Mouse (Mus musculus) Patski (cell line): Measurements from ENCODE around the gene Timp3. TPM values are rescaled to one million over a fixed set of nuclear protein-coding genes. Genes with fewer than 3 reads are reported as not detected.

Experiments used
- ATAC-seq: fragments of 100-300 bp; one replicate; pipeline ENCODE4 v1.8.0; 2021
- CTCF ChIA-PET: fragments of 350-600 bp; sonication (Branson Sonifier 250); formaldehyde crosslinking; loops from one replicate; lab custom pipeline; 2022; ENCODE audit warnings: inconsistent platforms; lab: Charles Lee
- POLR2A ChIA-PET: fragments of 350-600 bp; sonication (Branson Sonifier 250); formaldehyde crosslinking; loops from one replicate; lab custom pipeline; 2022; ENCODE audit warnings: antibody characterized with exemption, inconsistent platforms; lab: Charles Lee
- DNase-seq: peaks from one replicate; pipeline ENCODE4 v3.0.0-alpha.2; 2011; ENCODE audit warnings: low read depth, low spot score
- H3K27me3 ChIP-seq: fragments of 371-371 bp; one replicate; pipeline ENCODE4 v1.5.1; 2021
- CTCF ChIP-seq: fragments of 100-300 bp; IDR thresholded peaks from one replicate; pipeline ENCODE4 v1.5.1; 2021
- in situ Hi-C: fragments of 300-500 bp; cut with MboI; formaldehyde crosslinking; loops from 3 replicates; pipeline ENCODE4 v1.11.1; 2018; ENCODE audit warnings: low pct_unique_long_range_greater_than_20kb, mixed read lengths
- polyA plus RNA-seq: library from polyadenylated mRNA; unstranded; gene quantifications from one replicate; pipeline ENCODE4 v1.2.3, GENCODE M21; 2021

Gene Timp3
- 554 TPM for polyA plus RNA-seq

DNA sequence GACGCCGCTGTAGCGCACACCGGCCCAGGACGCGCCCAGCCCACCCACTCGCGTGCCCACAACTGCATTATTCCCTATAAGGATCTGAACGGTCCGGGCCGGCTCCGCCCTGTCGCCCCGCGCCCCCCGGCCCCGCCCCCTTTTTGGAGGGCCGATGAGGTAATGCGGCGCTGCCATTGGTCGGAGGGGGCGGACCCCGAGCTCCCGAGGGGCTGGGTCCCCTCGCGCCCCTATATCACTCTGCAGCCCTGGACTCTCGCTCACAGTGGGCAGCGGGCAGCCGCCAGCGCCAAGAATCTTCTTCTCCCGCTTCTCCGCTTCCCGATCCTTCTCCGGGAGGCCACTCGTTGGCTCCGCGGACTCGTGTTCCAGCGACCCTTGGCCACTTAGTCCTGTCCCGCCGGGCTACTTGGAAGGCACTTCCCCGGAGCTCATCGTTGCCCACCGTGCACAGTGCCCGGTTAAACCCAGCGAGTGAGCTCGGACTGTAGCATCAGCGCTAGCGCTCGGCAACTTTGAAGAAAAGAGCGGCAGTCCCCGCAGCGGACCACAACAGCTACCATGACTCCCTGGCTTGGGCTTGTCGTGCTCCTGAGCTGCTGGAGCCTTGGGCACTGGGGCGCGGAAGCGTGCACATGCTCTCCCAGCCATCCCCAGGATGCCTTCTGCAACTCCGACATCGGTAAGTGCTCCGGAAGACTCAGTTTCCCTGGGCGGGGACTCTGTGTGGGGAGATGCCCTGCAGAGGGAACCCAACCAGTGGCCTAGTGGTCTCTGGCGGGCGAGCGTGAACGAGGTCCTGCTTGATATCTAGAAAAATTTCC is at the start of gene Timp3:
Gene Timp3, plus strand, starts transcription at position 80 of the 824 bp plus-strand sequence.
- no peaks in the 10 kb centered on the region for H3K27me3 ChIP-seq
- peak; percentile 56 for ATAC-seq
- in situ Hi-C loops = loop anchor here (10.0 kb wide), 1 partner anchor 336 kb away; no protein-coding TSS in a partner anchor
- ChIA-PET CTCF (interaction anchor here (0.7 to 1.4 kb wide), 5 partner anchors 12 to 279 kb away, joined by 3 to 4 read pairs (median 3); partner anchors contain the start of gene Fbxo7), POLR2A (interaction anchor here (0.6 to 3.0 kb wide), 26 partner anchors 9 to 406 kb away, joined by 3 to 12 read pairs (median 4); no protein-coding TSS in a partner anchor)
- DNase-seq = no peak
- no peak for TF ChIP-seq CTCF

DNA sequence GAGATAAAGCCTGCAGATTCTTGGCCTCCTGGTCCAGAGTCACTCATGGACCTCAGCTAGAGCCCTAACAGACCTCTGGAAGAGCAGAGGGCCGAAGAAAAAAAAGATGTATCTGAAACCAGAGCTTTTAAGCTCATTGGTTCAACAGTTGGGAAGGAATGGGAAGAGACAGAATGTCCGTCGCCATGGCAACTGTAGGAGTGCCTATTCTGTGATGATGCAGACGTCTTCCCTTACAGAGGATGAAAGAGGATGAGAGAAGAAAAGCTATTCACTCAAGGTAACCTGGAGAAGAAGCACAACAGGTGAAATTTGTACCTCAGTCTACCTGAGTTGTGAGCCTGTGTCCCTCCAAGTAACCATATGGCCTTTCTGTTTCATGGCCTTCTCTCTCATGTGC is 44.0 kb upstream of the Timp3 start:
- ATAC-seq (no peak), DNase-seq (no peak)
- ChIA-PET CTCF (interaction anchor here (0.8 to 1.2 kb wide), 4 partner anchors 9 to 35 kb away, joined by 3 read pairs; no protein-coding TSS in a partner anchor), POLR2A (interaction anchor here (0.6 kb wide), 1 partner anchor 208 kb away, joined by 5 read pairs; no protein-coding TSS in a partner anchor)
- in situ Hi-C loops = no loop called here
- no peaks in the 10 kb centered on the region for H3K27me3 ChIP-seq
- TF ChIP-seq CTCF = no peak

DNA sequence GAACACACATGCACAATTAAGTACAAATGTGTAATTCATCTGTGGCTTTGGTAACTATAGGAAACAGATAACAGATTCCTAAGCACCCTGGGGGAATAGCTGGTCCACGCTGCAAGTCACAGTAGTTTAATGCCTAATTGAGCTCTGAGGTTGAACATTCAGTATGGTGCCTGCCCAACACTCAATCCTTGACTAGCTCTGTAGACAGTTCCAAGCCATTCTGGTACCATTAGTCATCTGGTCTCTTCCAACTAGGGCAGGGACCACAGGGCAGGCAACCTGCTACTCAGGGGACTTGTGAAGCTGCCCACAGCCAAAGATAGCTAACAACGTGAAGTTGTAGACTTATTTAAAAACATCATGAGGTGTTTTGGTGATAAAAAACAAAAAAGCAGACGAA is 43.1 kb upstream of the Timp3 start:
- ChIA-PET CTCF (interaction anchor here (0.9 to 2.4 kb wide), 5 partner anchors 13 to 41 kb away, joined by 3 to 5 read pairs (median 4); no protein-coding TSS in a partner anchor), POLR2A (no interaction called here)
- no peak for TF ChIP-seq CTCF
- ATAC-seq (peak; percentile 65), DNase-seq (no peak)
- in situ Hi-C loops = no loop called here
- no peaks in the 10 kb centered on the region for H3K27me3 ChIP-seq

DNA sequence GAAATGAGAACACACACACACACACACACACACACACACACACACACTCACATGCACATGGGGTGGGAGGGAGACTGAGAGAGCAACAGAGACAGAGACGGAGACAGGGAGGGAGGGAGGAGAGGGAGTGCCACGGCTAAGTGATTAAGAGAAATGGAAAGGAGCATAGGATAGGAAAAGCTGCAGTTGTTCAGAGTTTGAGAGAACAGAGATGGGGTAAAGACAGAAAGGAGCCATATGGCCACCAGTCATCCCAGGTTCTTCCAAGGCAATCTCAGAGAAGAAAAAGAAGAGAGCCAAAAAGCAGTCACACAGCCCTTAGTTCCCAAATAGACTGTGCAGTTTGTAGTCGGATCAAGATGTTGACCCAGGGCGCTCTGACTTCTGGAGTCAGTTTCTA is 42.1 kb upstream of the Timp3 start:
- DNase-seq (no peak), ATAC-seq (no peak)
- ChIA-PET POLR2A (interaction anchor here (1.2 kb wide), 1 partner anchor 12 kb away, joined by 3 read pairs; no protein-coding TSS in a partner anchor), CTCF (interaction anchor here (1.3 to 2.4 kb wide), 3 partner anchors 16 to 40 kb away, joined by 3 to 5 read pairs (median 4); no protein-coding TSS in a partner anchor)
- H3K27me3 ChIP-seq = no peaks in the 10 kb centered on the region
- no peak for TF ChIP-seq CTCF
- in situ Hi-C loops = no loop called here

DNA sequence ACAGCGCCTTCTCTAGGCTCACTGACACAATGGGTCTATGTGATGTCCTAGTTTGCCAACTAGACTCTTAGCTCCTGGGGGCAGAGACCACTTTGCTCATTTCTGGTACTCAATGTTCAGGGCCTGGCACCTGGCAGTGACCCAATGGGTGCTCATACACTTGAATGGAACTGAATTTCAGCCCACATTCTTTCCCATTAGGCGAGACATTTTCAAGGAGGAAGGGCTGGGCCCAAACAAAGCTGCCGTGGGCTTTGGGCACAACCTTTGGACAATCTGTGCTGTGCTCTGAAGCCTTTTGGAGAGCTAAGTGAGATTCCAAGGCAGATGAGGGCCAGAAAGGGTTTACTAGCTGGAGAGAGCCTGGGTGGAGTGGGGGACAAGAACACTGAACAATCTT is 41.2 kb upstream of the Timp3 start:
- no peak for TF ChIP-seq CTCF
- no peak for DNase-seq
- H3K27me3 ChIP-seq = no peaks in the 10 kb centered on the region
- in situ Hi-C loops = no loop called here
- POLR2A ChIA-PET = interaction anchor here (1.2 kb wide), 1 partner anchor 11 kb away, joined by 3 read pairs; no protein-coding TSS in a partner anchor
- CTCF ChIA-PET = interaction anchor here (1.7 to 2.4 kb wide), 2 partner anchors 8 to 29 kb away, joined by 5 read pairs; no protein-coding TSS in a partner anchor
- no peak for ATAC-seq

DNA sequence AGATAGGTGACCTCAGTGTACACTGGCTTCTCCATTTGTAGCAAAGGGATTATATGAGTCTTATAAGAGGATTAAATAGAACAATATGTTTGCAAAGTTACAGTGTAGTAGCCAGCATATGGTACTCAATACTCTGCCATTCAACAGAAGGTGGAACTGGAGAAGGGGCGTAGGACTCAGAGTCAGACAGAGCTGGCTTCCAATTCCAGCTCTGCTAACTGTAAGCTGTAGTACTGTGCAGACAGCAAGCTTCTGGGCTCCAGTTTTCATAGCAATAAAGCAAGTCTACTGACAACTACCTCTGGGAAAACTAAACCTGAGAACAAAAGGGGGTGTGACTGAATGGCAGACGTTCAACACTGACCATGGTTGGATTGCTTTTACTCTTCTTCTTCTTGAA is 38.4 kb upstream of the Timp3 start:
- H3K27me3 ChIP-seq = no peaks in the 10 kb centered on the region
- ChIA-PET POLR2A (no interaction called here), CTCF (no interaction called here)
- TF ChIP-seq CTCF = no peak
- DNase-seq (no peak), ATAC-seq (no peak)
- in situ Hi-C loops = no loop called here

DNA sequence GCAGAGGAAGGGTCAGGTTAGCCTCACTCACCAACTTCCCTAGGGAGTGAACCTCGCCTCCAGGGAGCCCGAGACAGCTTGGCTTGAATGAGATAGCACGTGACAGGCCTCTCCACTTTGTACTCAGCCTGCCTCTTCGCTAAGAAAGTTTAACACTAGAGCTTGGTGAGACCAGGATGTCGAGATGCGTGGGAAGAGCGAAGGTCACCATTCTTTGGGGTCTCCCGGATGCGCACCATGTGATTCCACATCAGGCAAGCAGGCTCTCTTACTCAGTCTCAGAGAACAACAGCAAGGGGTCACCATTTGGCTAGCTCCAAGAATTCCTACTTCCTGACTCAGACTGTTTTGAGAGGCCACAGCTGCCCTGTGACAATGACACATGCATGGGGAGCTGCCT is 35.6 kb upstream of the Timp3 start:
- no peak for ATAC-seq
- TF ChIP-seq CTCF = no peak
- in situ Hi-C loops = no loop called here
- no peak for DNase-seq
- CTCF ChIA-PET = interaction anchor here (0.9 to 1.8 kb wide), 3 partner anchors 9 to 15 kb away, joined by 4 to 6 read pairs (median 4); no protein-coding TSS in a partner anchor
- POLR2A ChIA-PET = interaction anchor here (1.3 kb wide), 1 partner anchor 36 kb away, joined by 4 read pairs; no protein-coding TSS in a partner anchor
- H3K27me3 ChIP-seq = no peaks in the 10 kb centered on the region

DNA sequence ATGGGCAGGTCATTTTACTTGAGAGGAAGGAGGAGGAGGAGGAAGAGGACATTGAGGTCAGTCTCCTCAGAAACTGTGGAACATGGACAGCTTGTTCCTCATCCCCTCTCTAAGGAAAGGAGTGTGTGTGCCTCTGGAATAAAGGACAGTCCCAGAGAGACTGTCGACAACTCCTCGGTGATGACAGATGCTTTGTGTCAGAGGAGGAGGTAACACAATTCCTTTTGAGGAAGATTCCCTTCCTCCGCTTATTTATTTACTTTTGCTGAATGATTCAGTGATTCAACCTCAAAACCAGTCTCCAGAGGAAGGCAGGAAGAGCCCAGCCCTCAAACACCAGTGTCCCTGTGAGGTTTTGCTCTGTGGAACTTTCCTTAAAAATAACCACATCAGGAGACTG is 29.9 kb upstream of the Timp3 start:
- POLR2A ChIA-PET = interaction anchor here (0.9 kb wide), 1 partner anchor 12 kb away, joined by 3 read pairs; no protein-coding TSS in a partner anchor

DNA sequence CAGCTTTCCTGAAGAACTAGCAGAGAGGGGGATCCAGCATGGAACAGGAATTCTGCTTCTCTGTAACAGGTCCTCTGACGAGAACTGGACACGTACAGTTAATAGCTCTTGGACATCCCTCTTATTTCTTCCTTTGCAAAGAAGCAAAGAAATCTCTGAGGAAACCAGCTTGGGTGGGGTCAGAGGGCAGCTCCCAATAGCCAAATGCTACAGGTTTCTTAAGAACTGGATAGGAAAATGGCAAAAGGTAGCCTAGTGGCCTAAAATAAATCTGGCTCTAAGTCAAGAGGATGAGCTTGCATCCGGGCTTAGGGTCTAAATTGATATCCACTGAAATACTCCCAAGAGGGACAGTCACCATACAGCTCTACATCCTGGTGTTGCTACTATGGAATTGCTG is 27.3 kb upstream of the Timp3 start:
- ATAC-seq (no peak), DNase-seq (no peak)
- in situ Hi-C loops = no loop called here
- ChIA-PET CTCF (no interaction called here), POLR2A (no interaction called here)
- no peak for TF ChIP-seq CTCF
- H3K27me3 ChIP-seq = no peaks in the 10 kb centered on the region

More for the DNA sequence above, 29.9 kb upstream of the Timp3 start:
- CTCF ChIA-PET = interaction anchor here (0.7 kb wide), 1 partner anchor 13 kb away, joined by 3 read pairs; no protein-coding TSS in a partner anchor
- no peak for TF ChIP-seq CTCF
- no peaks in the 10 kb centered on the region for H3K27me3 ChIP-seq
- in situ Hi-C loops = no loop called here
- DNase-seq = no peak
- ATAC-seq = peak; percentile 60

DNA sequence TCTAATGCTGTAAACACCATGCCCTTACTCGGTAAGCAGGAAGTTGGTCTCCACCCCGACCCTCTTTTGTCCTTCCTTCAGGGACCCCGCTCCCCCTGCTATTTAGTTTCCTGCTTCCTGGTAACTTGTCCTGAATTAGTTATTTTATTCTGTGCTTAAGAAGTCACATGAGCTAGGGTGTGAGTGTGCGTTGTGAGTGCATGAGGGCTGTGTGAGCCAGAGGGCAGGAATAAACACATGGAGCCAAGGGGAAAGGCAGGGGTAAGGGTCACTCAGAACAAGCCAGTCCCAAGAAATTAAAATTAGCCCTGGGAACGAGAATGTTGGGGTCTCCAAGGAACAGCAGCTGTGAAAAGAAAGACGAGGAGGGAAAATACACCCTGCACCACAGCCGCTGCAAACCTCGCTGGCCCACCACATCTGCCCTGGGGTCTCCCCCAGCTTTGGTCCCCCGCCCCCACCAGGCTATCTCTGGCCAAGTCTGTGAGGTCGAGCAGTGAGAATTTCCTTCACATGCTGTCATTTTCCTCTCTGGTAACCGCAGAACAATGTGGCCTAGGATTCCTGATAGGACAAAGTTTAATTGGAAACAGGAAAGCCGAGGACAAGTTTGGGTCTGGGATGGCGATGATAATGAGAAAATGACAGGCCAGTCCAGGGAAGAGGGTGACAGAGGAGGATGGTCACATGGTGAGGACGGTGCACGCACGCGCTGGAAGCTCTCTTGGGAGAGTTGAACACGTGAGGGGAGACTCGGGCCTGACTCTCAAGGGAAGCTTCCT is 26.6 kb upstream of the Timp3 start:
- ChIA-PET CTCF (interaction anchor here (0.9 to 1.3 kb wide), 2 partner anchors 9 to 16 kb away, joined by 3 to 4 read pairs; no protein-coding TSS in a partner anchor), POLR2A (no interaction called here)
- no peak for DNase-seq
- in situ Hi-C loops = no loop called here
- no peak for TF ChIP-seq CTCF
- ATAC-seq = no peak
- no peaks in the 10 kb centered on the region for H3K27me3 ChIP-seq
